Mouse (Mus musculus) stomach, embryonic 15.5 days (tissue): ENCODE measurements around the gene Phrf1. TPM values are rescaled to one million over a fixed set of nuclear protein-coding genes. Genes with fewer than 3 reads are reported as not detected.

Source experiments
- ATAC-seq: fragments of 200-750 bp; cut with Nextera tagmentation; 2 replicates; pipeline ENCODE4 v1.8.0; 2017; ENCODE audit warnings: low read depth, moderate number of reproducible peaks, moderate TSS enrichment; ENCODE audit not compliant: insufficient read depth, low FRiP score
- H3K27ac ChIP-seq: fragments of 300-500 bp; sonication (generic); 2 replicates; pipeline ENCODE4 v1.5.1; 2015; ENCODE audit warnings: mild to moderate bottlenecking, inconsistent platforms
- H3K27me3 ChIP-seq: fragments of 300-500 bp; sonication (generic); replicated peaks from 2 replicates; pipeline ENCODE4 v1.6.1; 2015; ENCODE audit warnings: inconsistent platforms
- H3K36me3 ChIP-seq: fragments of 300-500 bp; sonication (generic); 2 replicates; pipeline ENCODE4 v1.6.1; 2015; ENCODE audit warnings: inconsistent platforms
- H3K4me1 ChIP-seq: fragments of 300-500 bp; sonication (generic); 2 replicates; pipeline ENCODE4 v1.6.1; 2015; ENCODE audit warnings: inconsistent platforms
- H3K4me2 ChIP-seq: fragments of 300-500 bp; sonication (generic); 2 replicates; pipeline ENCODE4 v1.6.1; 2015; ENCODE audit warnings: mild to moderate bottlenecking, inconsistent platforms
- H3K4me3 ChIP-seq: fragments of 300-500 bp; sonication (generic); replicated peaks from 2 replicates; pipeline ENCODE4 v1.5.1; 2015; ENCODE audit warnings: inconsistent platforms
- H3K9ac ChIP-seq: fragments of 300-500 bp; sonication (generic); 2 replicates; pipeline ENCODE4 v1.6.1; 2015; ENCODE audit warnings: inconsistent platforms
- H3K9me3 ChIP-seq: fragments of 300-500 bp; sonication (generic); 2 replicates; pipeline ENCODE4 v1.6.1; 2016; ENCODE audit warnings: inconsistent platforms
- WGBS: fragments of 180-500 bp; shearing (Covaris S2); methylation state at CpG from one replicate; pipeline ENCODE4 v1.1.7; 2015; 5-methylcytosine and 5-hydroxymethylcytosine counted together
- microRNA counts: library from miRNA; unstranded; fragments of <30 nt; microRNA quantifications from one replicate; lab custom pipeline; 2016
- microRNA-seq: library from miRNA; unstranded; fragments of <30 nt; microRNA quantifications from one replicate; pipeline ENCODE4, GENCODE M21; 2016
- polyA plus RNA-seq: library from polyadenylated mRNA; unstranded; fragments of >200 nt; fragmentation: Nextera tagmentation; extraction: Ambion mirVana; gene quantifications from 2 replicates; pipeline ENCODE4 v1.2.1, GENCODE M21; 2015

Gene Phrf1
- polyA plus RNA-seq, 1 experiment from 2014 or later, result 58.8 TPM

DNA sequence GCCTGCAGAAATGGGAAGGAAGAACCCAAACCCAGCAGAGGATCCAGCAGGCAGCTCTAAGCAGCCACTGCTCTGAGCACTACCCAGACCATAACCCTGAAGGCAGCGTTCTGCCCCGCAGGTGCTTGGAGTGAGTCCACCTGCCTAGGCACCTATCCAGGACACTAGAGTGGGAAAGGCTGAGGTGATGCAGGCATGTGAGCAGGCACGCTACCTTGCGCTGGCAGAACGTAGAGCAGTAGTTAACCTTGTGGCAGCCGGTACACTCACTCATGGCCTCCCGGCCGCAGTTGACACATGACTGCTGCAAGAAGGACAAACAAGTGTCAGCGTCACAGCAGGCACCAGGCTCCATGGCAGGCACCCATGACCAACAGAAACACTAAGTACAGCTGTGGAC lies 72.8 kb downstream of the Phrf1 start:
- Histone ChIP-seq H3K9me3 (no peaks in the 10 kb centered on the region), H3K27ac (no peak overlapping the region), H3K9ac (no peak overlapping the region), H3K36me3 (peaks cover 56% of the 10 kb centered on the region), H3K4me3 (no peak overlapping the region), H3K4me1 (no peaks in the 10 kb centered on the region), H3K27me3 (no peaks in the 10 kb centered on the region), H3K4me2 (no peak overlapping the region)
- 95% methylated on average over 9 of the region's 9 CpGs for WGBS
- ATAC-seq, result no peak

GRCm38 (mm10) chr7:141302702-141303268 lies 74.2 kb downstream of the Phrf1 start:
- H3K4me2 ChIP-seq, result no peak overlapping the region
- no peaks in the 10 kb centered on the region for H3K9me3 ChIP-seq
- no peaks in the 10 kb centered on the region for H3K4me1 ChIP-seq
- 83% methylated on average over 1 of the region's 1 CpGs for WGBS
- no peaks in the 10 kb centered on the region for H3K27me3 ChIP-seq
- peaks cover 59% of the 10 kb centered on the region for H3K36me3 ChIP-seq
- H3K9ac ChIP-seq, result no peak overlapping the region
- no peak overlapping the region for H3K4me3 ChIP-seq
- no peak overlapping the region for H3K27ac ChIP-seq
- ATAC-seq, result no peak

DNA sequence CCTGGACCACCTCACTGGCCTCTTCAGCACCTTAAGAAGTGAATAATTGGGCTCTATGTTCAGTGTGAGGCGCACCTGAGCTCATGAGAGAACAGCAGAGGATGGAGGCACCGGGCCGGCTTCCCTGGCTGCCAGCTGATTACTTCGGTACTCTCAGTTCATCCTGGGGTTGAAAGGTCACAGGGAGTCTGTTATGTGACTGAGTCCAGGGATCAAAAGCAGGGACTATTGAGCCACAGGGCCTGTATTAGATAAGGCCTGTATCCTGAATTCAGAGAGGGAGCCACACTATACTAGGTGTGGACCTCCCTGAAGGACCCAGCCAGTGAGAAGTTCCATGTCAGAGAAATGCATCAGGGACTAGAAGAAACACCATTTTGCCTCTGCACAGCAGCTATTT lies 76.0 kb downstream of the Phrf1 start:
- Histone ChIP-seq H3K9me3 (no peaks in the 10 kb centered on the region), H3K4me1 (no peaks in the 10 kb centered on the region), H3K9ac (no peak overlapping the region), H3K4me2 (no peak overlapping the region), H3K27ac (no peak overlapping the region), H3K27me3 (no peaks in the 10 kb centered on the region), H3K36me3 (peaks cover 65% of the 10 kb centered on the region), H3K4me3 (no peak overlapping the region)
- WGBS, result 84% methylated on average over 4 of the region's 4 CpGs
- ATAC-seq, result no peak

MicroRNAs within 50 kb of the gene (microRNA counts, 519-probe panel; counts per million panel counts)
- 3,220 counts per million, percentile 82 among the panel's probes with 10 or more counts for microRNA mmu-miR-210 (lab: Ali Mortazavi, UCI)

Small RNAs within 50 kb of the gene (microRNA-seq; reads per million reads assigned to microRNA genes)
- 703 reads per million, percentile 71 among the genes with 10 or more reads in this experiment for gene Mir210

Other genes starting within 250 kb of the Phrf1 start
- 368 and 413 TPM in 2 replicates for gene Ifitm3, start 218.0 kb upstream of the Phrf1 start, polyA plus RNA-seq
- 7.6 and 8.1 TPM in 2 replicates for gene Ifitm6, start 210.9 kb upstream of the Phrf1 start, polyA plus RNA-seq
- not detected in 2 replicates for gene Gm17387, start 199.7 kb upstream of the Phrf1 start, polyA plus RNA-seq
- 7.0 and 9.2 TPM in 2 replicates for gene B4galnt4, start 167.7 kb upstream of the Phrf1 start, polyA plus RNA-seq
- 38.4 and 47.2 TPM in 2 replicates for gene Pkp3, start 150.6 kb upstream of the Phrf1 start, polyA plus RNA-seq
- 13.1 and 15.1 TPM in 2 replicates for gene Sigirr, start 128.2 kb upstream of the Phrf1 start, polyA plus RNA-seq
- gene Ano9, start 111.0 kb upstream of the Phrf1 start, polyA plus RNA-seq, result 16.2 and 20.5 TPM in 2 replicates
- 58.6 and 60.7 TPM in 2 replicates for gene Ptdss2, start 106.4 kb upstream of the Phrf1 start, polyA plus RNA-seq
- gene Rnh1, start 55.9 kb upstream of the Phrf1 start, polyA plus RNA-seq, result 206 and 215 TPM in 2 replicates
- 113 and 123 TPM in 2 replicates for gene Hras, start 34.8 kb upstream of the Phrf1 start, polyA plus RNA-seq
- gene Lrrc56, start 34.6 kb upstream of the Phrf1 start, polyA plus RNA-seq, result 5.4 and 7.2 TPM in 2 replicates
- 2.8 and 2.9 TPM in 2 replicates for gene Lmntd2, start 14.7 kb upstream of the Phrf1 start, polyA plus RNA-seq
- gene Rassf7, start 12.9 kb upstream of the Phrf1 start, polyA plus RNA-seq, result 67.7 and 73.3 TPM in 2 replicates
- 4.6 and 5.7 TPM in 2 replicates for gene Irf7, start 37.7 kb downstream of the Phrf1 start, polyA plus RNA-seq
- gene Cdhr5, start 48.0 kb downstream of the Phrf1 start, polyA plus RNA-seq, result 14.5 and 18.4 TPM in 2 replicates
- 44.2 and 48.8 TPM in 2 replicates for gene Sct, start 50.3 kb downstream of the Phrf1 start, polyA plus RNA-seq
- gene Drd4, start 63.2 kb downstream of the Phrf1 start, polyA plus RNA-seq, result 0.19 and 0.28 TPM in 2 replicates
- gene Deaf1, start 98.9 kb downstream of the Phrf1 start, polyA plus RNA-seq, result 66.9 and 70.8 TPM in 2 replicates
- 39.3 and 40.6 TPM in 2 replicates for gene Tmem80, start 99.0 kb downstream of the Phrf1 start, polyA plus RNA-seq
- gene Eps8l2, start 110.1 kb downstream of the Phrf1 start, polyA plus RNA-seq, result 59.6 and 59.7 TPM in 2 replicates
- gene Taldo1, start 163.4 kb downstream of the Phrf1 start, polyA plus RNA-seq, result 347 and 384 TPM in 2 replicates
- 51.1 and 53.0 TPM in 2 replicates for gene Gatd1, start 185.4 kb downstream of the Phrf1 start, polyA plus RNA-seq
- gene Cend1, start 200.7 kb downstream of the Phrf1 start, polyA plus RNA-seq, result 2.5 TPM in 2 replicates
- 26.9 and 27.2 TPM in 2 replicates for gene Slc25a22, start 209.1 kb downstream of the Phrf1 start, polyA plus RNA-seq
- gene Pidd1, start 215.2 kb downstream of the Phrf1 start, polyA plus RNA-seq, result 8.5 and 8.6 TPM in 2 replicates
- gene Rplp2, start 218.6 kb downstream of the Phrf1 start, polyA plus RNA-seq, result 1,278 and 1,319 TPM in 2 replicates
- 33.5 and 34.6 TPM in 2 replicates for gene Pnpla2, start 226.4 kb downstream of the Phrf1 start, polyA plus RNA-seq
- 27.5 and 32.8 TPM in 2 replicates for gene Cracr2b, start 232.3 kb downstream of the Phrf1 start, polyA plus RNA-seq
- gene Cd151, start 238.6 kb downstream of the Phrf1 start, polyA plus RNA-seq, result 25.6 and 26.6 TPM in 2 replicates
- 67.3 and 71.6 TPM in 2 replicates for gene Polr2l, start 246.3 kb downstream of the Phrf1 start, polyA plus RNA-seq
- 69.8 and 72.8 TPM in 2 replicates for gene Tspan4, start 246.5 kb downstream of the Phrf1 start, polyA plus RNA-seq